Mouse (Mus musculus): Measurements from ENCODE around the gene Gm10521. TPM values are rescaled to one million over a fixed set of nuclear protein-coding genes. Genes with fewer than 3 reads are reported as not detected.

Gene Gm10521
- total and polyA plus RNA-seq, 3 experiments: 0.13 to 1.7 (median 0.21) TPM

- in situ Hi-C loops (cut with MboI; ENCODE audit: low pct_ligation_motif_present, low pct_unique_long_range_greater_than_20kb, low sequenced_read_pairs) (loop anchor here (5.0 kb wide), 1 partner anchor 53 kb away; no protein-coding TSS in a partner anchor), dilution Hi-C loops (cut with MboI; ENCODE audit: extremely low pct_ligation_motif_present, extremely low pct_unique_long_range_greater_than_20kb, low sequenced_read_pairs) (no loop called here)
- Histone ChIP-seq H3K27ac (ENCODE audit: insufficient read depth, low read depth) (no peak overlapping the region), H3K36me3 (replicated peaks in 1 of 2; ENCODE audit: control insufficient read depth in 1 of 2, insufficient read depth in 1 of 2, low read length in 1 of 2) (peaks cover 75 to 91% of the 10 kb centered on the region in 2 experiments), H3K4me2 (ENCODE audit: insufficient read depth, low read depth, poor library complexity, severe bottlenecking) (no peak overlapping the region), H3K4me1 (ENCODE audit: control insufficient read depth in 1 of 2, insufficient read depth in 2 of 2) (peaks cover 0 to 5% of the 10 kb centered on the region in 2 experiments; a peak in 1 of 4 replicates), H3K27me3 (replicated peaks) (no peaks in the 10 kb centered on the region), H3K9me3 (replicated peaks; ENCODE audit: low read length) (peaks cover 4% of the 10 kb centered on the region), H3K9ac (ENCODE audit: insufficient read depth, low read depth) (no peak overlapping the region), H3K79me2 (replicated peaks; ENCODE audit: control insufficient read depth, extremely low read depth, insufficient read depth, poor library complexity, severe bottlenecking) (no peaks in the 10 kb centered on the region), H3K4me3 (replicated peaks in 1 of 3; ENCODE audit: low read depth in 2 of 3, low read length in 2 of 3, poor library complexity in 1 of 3) (no peak overlapping the region)
- TF ChIP-seq ZKSCAN1 (IDR thresholded peaks at IDR 0.05; ENCODE audit: borderline replicate concordance, low read depth, low read length): no peak
- no peak for TF ChIP-seq CHD2 (IDR thresholded peaks at IDR 0.05; ENCODE audit: low read length)
- TF ChIP-seq HCFC1 (IDR thresholded peaks at IDR 0.05; ENCODE audit: low read depth, low read length): no peak
- TF ChIP-seq USF1 (IDR thresholded peaks at IDR 0.05; ENCODE audit: low read depth, low read length): no peak
- TF ChIP-seq NRF1 (IDR thresholded peaks at IDR 0.05; ENCODE audit: low read depth, low read length): no peak
- TF ChIP-seq ETS1 (conservative IDR thresholded peaks at IDR 0.05; ENCODE audit: low read depth, low read length): no peak
- no peak for TF ChIP-seq TCF12 (IDR thresholded peaks at IDR 0.05; ENCODE audit: low read depth, low read length)
- no peak for TF ChIP-seq KAT2A (IDR thresholded peaks at IDR 0.05; ENCODE audit: insufficient replicate concordance, low read length)
- no peak for DNase-seq (ENCODE audit: extremely low read depth)
Observed at GRCm38 (mm10) chr1:171938952-171939948, 43.8 kb downstream of the Gm10521 start.

DNA sequence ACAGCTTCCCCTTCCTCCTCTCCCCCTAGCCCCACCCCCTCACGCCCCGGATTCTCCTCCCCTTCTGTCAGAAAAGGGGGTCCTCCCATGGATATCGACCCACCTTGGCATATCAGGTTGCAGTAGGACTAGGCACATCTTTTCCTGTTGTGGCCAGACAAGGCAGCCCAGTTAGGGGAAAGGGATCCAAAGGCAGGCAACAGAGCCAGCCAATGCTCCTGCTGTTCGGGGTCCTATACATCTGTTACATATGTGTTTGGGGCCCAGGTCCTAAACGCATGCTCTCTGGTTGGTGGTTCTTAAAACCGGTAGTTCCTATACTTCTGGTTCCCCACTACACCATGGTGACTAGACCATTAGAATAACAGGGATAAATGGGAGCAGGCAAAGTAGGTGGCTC is 45.2 kb downstream of the Gm10521 start:
- Histone ChIP-seq H3K9me3 (replicated peaks; ENCODE audit: low read length) (peaks cover 4% of the 10 kb centered on the region), H3K4me3 (replicated peaks in 1 of 3; ENCODE audit: low read depth in 2 of 3, low read length in 2 of 3, poor library complexity in 1 of 3) (no peak overlapping the region), H3K4me2 (ENCODE audit: insufficient read depth, low read depth, poor library complexity, severe bottlenecking) (no peak overlapping the region), H3K9ac (ENCODE audit: insufficient read depth, low read depth) (no peak overlapping the region), H3K36me3 (replicated peaks in 1 of 2; ENCODE audit: control insufficient read depth in 1 of 2, insufficient read depth in 1 of 2, low read length in 1 of 2) (peaks cover 65 to 87% of the 10 kb centered on the region in 2 experiments), H3K4me1 (ENCODE audit: control insufficient read depth in 1 of 2, insufficient read depth in 2 of 2) (peaks cover 0 to 5% of the 10 kb centered on the region in 2 experiments; a peak in 1 of 4 replicates), H3K27ac (ENCODE audit: insufficient read depth, low read depth) (no peak overlapping the region), H3K79me2 (replicated peaks; ENCODE audit: control insufficient read depth, extremely low read depth, insufficient read depth, poor library complexity, severe bottlenecking) (no peaks in the 10 kb centered on the region), H3K27me3 (replicated peaks) (no peaks in the 10 kb centered on the region)
- DNase-seq (ENCODE audit: extremely low read depth): no peak
- dilution Hi-C loops (cut with MboI; ENCODE audit: extremely low pct_ligation_motif_present, extremely low pct_unique_long_range_greater_than_20kb, low sequenced_read_pairs) (no loop called here), in situ Hi-C loops (cut with MboI; ENCODE audit: low pct_ligation_motif_present, low pct_unique_long_range_greater_than_20kb, low sequenced_read_pairs) (no loop called here)
- no peak for TF ChIP-seq E2F4 (IDR thresholded peaks at IDR 0.05; ENCODE audit: insufficient replicate concordance, low read depth, low read length)

GRCm38 (mm10) chr1:171946447-171946995 is 51.1 kb downstream of the Gm10521 start:
- Histone ChIP-seq H3K9ac (ENCODE audit: insufficient read depth, low read depth) (no peak overlapping the region), H3K27me3 (replicated peaks) (no peaks in the 10 kb centered on the region), H3K27ac (ENCODE audit: insufficient read depth, low read depth) (no peak overlapping the region), H3K4me2 (ENCODE audit: insufficient read depth, low read depth, poor library complexity, severe bottlenecking) (no peak overlapping the region), H3K9me3 (replicated peaks; ENCODE audit: low read length) (peaks cover 5% of the 10 kb centered on the region), H3K79me2 (replicated peaks; ENCODE audit: control insufficient read depth, extremely low read depth, insufficient read depth, poor library complexity, severe bottlenecking) (no peaks in the 10 kb centered on the region), H3K4me3 (replicated peaks in 1 of 3; ENCODE audit: low read depth in 2 of 3, low read length in 2 of 3, poor library complexity in 1 of 3) (no peak overlapping the region), H3K36me3 (replicated peaks in 1 of 2; ENCODE audit: control insufficient read depth in 1 of 2, insufficient read depth in 1 of 2, low read length in 1 of 2) (peaks cover 33 to 89% of the 10 kb centered on the region in 2 experiments), H3K4me1 (ENCODE audit: control insufficient read depth in 1 of 2, insufficient read depth in 2 of 2) (peaks cover 2 to 33% of the 10 kb centered on the region in 2 experiments; a peak in 2 of 4 replicates)
- in situ Hi-C loops (cut with MboI; ENCODE audit: low pct_ligation_motif_present, low pct_unique_long_range_greater_than_20kb, low sequenced_read_pairs) (no loop called here), dilution Hi-C loops (cut with MboI; ENCODE audit: extremely low pct_ligation_motif_present, extremely low pct_unique_long_range_greater_than_20kb, low sequenced_read_pairs) (no loop called here)
- no peak for DNase-seq (ENCODE audit: extremely low read depth)
- TF ChIP-seq RCOR1 (conservative IDR thresholded peaks at IDR 0.05; ENCODE audit: low read depth, low read length) (no peak), RAD21 (IDR thresholded peaks at IDR 0.05; ENCODE audit: low read depth, low read length) (no peak), JUN (IDR thresholded peaks at IDR 0.05; ENCODE audit: insufficient read depth, low read depth, low read length) (no peak), ZC3H11A (IDR thresholded peaks at IDR 0.05; ENCODE audit: low read depth, low read length) (no peak), POLR2AphosphoS2 (IDR thresholded peaks at IDR 0.05; ENCODE audit: low read depth, low read length) (no peak), MAX (IDR thresholded peaks at IDR 0.05; ENCODE audit: low read length) (no peak), MAFK (IDR thresholded peaks at IDR 0.05; ENCODE audit: insufficient replicate concordance, low read length) (no peak), MYC (IDR thresholded peaks at IDR 0.05; ENCODE audit: low read depth, low read length) (no peak), TBP (conservative IDR thresholded peaks at IDR 0.05; ENCODE audit: low read depth, low read length) (no peak), CHD1 (IDR thresholded peaks at IDR 0.05; ENCODE audit: low read depth, low read length) (no peak), POLR2A (IDR thresholded peaks at IDR 0.05; ENCODE audit: low read depth, low read length) (no peak), CHD2 (IDR thresholded peaks at IDR 0.05; ENCODE audit: low read length) (no peak), PAX5 (IDR thresholded peaks at IDR 0.05; ENCODE audit: low read length) (no peak), MEF2A (IDR thresholded peaks at IDR 0.05; ENCODE audit: borderline replicate concordance, low read depth, low read length) (no peak), HCFC1 (IDR thresholded peaks at IDR 0.05; ENCODE audit: low read depth, low read length) (no peak), USF2 (conservative IDR thresholded peaks at IDR 0.05; ENCODE audit: low read depth, low read length) (no peak)

All from CH12.LX (cell line).